Mouse (Mus musculus) hindbrain, embryonic 10.5 days (tissue): ENCODE data around the gene Fubp3. TPM values are rescaled to one million over a fixed set of nuclear protein-coding genes. Genes with fewer than 3 reads are reported as not detected.
"Not testable (repeated sequence)": the region's sequence is repeated elsewhere in the genome, so short reads cannot be mapped to it uniquely, and the experiment has no call there.

Experiments used
- DNase-seq: peaks from one replicate; pipeline ENCODE4 v3.0.0-alpha.2; 2017; ENCODE audit warnings: low spot score
- H3K27ac ChIP-seq: fragments of 300-500 bp; sonication (generic); 2 replicates; pipeline ENCODE4 v1.5.1; 2016; ENCODE audit warnings: mild to moderate bottlenecking, moderate library complexity
- H3K27me3 ChIP-seq: fragments of 300-500 bp; sonication (generic); 2 replicates; pipeline ENCODE4 v1.6.1; 2016; ENCODE audit warnings: mild to moderate bottlenecking; ENCODE audit not compliant: poor library complexity, insufficient read depth, severe bottlenecking
- H3K36me3 ChIP-seq: fragments of 300-500 bp; sonication (generic); 2 replicates; pipeline ENCODE4 v1.6.1; 2016; ENCODE audit warnings: mild to moderate bottlenecking, moderate library complexity
- H3K4me1 ChIP-seq: fragments of 300-500 bp; sonication (generic); replicated peaks from 2 replicates; pipeline ENCODE4 v1.6.1; 2016; ENCODE audit warnings: mild to moderate bottlenecking
- H3K4me3 ChIP-seq: fragments of 300-500 bp; sonication (generic); 2 replicates; pipeline ENCODE4 v1.5.1; 2016; ENCODE audit warnings: mild to moderate bottlenecking, moderate library complexity
- H3K9me3 ChIP-seq: fragments of 300-500 bp; sonication (generic); 2 replicates; pipeline ENCODE4 v1.6.1; 2016; ENCODE audit warnings: mild to moderate bottlenecking, moderate library complexity
- WGBS: fragments of 180-500 bp; shearing (Covaris S2); methylation state at CpG from one replicate; pipeline ENCODE4 v1.1.7; 2016; 5-methylcytosine and 5-hydroxymethylcytosine counted together
- polyA plus RNA-seq: library from polyadenylated mRNA; unstranded; fragments of >200 nt; fragmentation: Nextera tagmentation; extraction: Ambion mirVana; gene quantifications from 2 replicates; pipeline ENCODE4 v1.2.1, GENCODE M21; 2016

Fubp3 gene
- 60.6 and 88.6 TPM in 2 replicates for polyA plus RNA-seq

GRCm38 (mm10) chr2:31572051-31572914, at the start of gene Fubp3:
Gene Fubp3, plus strand, starts transcription at chr2:31572651.
- 1% methylated on average over 51 of the region's 51 CpGs for WGBS
- Histone ChIP-seq H3K27me3 (no peaks in the 10 kb centered on the region), H3K4me3 (peak within 1 kb of the TSS; percentile 100), H3K27ac (peak within 1 kb of the TSS; percentile 97), H3K4me1 (peaks cover 25% of the 10 kb centered on the region), H3K9me3 (no peaks in the 10 kb centered on the region), H3K36me3 (peaks cover 24% of the 10 kb centered on the region)
- DNase-seq, result peak; percentile 94

DNA sequence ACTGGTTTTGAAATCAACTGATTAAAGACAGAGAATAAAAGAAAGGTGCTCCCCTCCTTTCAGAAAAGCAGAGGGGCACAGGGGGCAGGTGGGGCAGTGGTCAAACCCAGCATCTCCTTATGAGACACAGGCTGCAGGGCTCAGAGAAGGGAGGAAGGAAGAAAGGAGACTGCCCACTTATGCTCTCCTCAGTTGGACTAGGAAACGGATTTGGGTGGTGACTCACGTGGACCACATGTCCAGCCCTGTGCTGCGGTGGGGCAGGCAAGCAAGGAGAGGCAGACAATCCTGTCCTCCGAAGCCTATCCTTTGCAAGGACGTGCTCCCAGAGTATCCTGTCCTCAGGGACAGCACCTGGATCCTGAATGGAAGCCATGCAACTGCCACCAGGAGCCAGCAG, 47.8 kb upstream of the Fubp3 start:
- Histone ChIP-seq H3K4me3 (no peak overlapping the region), H3K4me1 (peaks cover 45% of the 10 kb centered on the region), H3K27ac (no peak overlapping the region), H3K9me3 (no peaks in the 10 kb centered on the region), H3K36me3 (no peaks in the 10 kb centered on the region), H3K27me3 (peaks cover 51% of the 10 kb centered on the region)
- no peak for DNase-seq
- 79% methylated on average over 5 of the region's 5 CpGs for WGBS

- 32% methylated on average over 10 of the region's 10 CpGs for WGBS
- peak overlapping the region; percentile 46 for H3K27ac ChIP-seq
- H3K36me3 ChIP-seq, result no peaks in the 10 kb centered on the region
- H3K4me1 ChIP-seq, result peaks cover 52% of the 10 kb centered on the region
- peaks cover 52% of the 10 kb centered on the region for H3K27me3 ChIP-seq
- peak; percentile 38 for DNase-seq
- H3K9me3 ChIP-seq, result no peaks in the 10 kb centered on the region
- H3K4me3 ChIP-seq, result no peak overlapping the region
These were observed 46.7 kb upstream of the Fubp3 start for GRCm38 (mm10) chr2:31525778-31526177.

DNA sequence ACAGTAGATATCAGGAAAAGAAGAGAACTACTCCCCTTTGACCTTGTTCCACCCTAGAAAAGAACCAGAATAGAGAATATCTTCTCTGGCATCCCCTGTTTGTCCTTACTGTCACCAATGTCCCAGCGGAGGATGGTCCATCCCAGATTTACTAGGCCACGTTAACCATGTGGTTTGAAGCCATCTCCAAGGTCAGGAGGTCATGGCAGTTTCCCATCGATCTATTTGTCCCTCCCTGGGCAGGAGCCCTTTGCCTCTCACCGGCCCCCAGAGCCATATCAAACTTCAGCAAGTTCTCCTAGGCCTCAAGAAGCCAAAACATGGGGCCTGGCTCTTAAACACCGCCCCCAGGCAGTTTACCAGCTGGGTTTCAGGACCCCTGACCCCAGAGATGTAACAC, 42.2 kb upstream of the Fubp3 start:
- peak overlapping the region; percentile 66 for H3K27ac ChIP-seq
- no peaks in the 10 kb centered on the region for H3K9me3 ChIP-seq
- H3K4me1 ChIP-seq, result peaks cover 62% of the 10 kb centered on the region
- peak; percentile 40 for DNase-seq
- 44% methylated on average over 5 of the region's 5 CpGs for WGBS
- no peaks in the 10 kb centered on the region for H3K36me3 ChIP-seq
- peaks cover 43% of the 10 kb centered on the region for H3K27me3 ChIP-seq
- no peak overlapping the region for H3K4me3 ChIP-seq

DNA sequence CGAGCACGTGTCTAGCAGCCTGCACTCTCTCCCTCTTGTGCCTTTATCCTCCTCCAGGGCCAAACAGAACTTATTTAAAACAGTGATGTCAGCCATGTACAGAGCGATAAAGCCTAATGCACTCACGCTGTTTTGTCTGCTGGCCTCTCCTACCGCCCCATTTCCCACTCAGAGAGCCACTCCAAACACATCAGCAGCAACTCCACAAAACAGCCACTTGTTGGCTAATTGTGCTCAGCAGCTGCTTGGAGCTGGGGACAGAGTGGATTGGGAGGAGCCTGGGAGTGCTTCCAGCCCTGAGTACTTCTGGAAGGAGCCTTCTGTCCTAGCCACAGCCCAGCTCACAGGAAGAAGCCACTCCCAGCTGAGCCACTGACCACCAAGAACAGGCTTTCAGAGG, 35.4 kb upstream of the Fubp3 start:
- Histone ChIP-seq H3K36me3 (no peaks in the 10 kb centered on the region), H3K4me1 (peaks cover 21% of the 10 kb centered on the region; the same call in 1 of the 2 replicates), H3K27ac (no peak overlapping the region), H3K4me3 (no peak overlapping the region), H3K27me3 (peaks cover 19% of the 10 kb centered on the region), H3K9me3 (no peaks in the 10 kb centered on the region)
- 83% methylated on average over 5 of the region's 5 CpGs for WGBS
- DNase-seq, result no peak

- Histone ChIP-seq H3K4me3 (no peak overlapping the region), H3K9me3 (no peaks in the 10 kb centered on the region), H3K36me3 (no peaks in the 10 kb centered on the region), H3K27ac (no peak overlapping the region), H3K27me3 (peaks cover 13% of the 10 kb centered on the region), H3K4me1 (peaks cover 13% of the 10 kb centered on the region; the same call in 1 of the 2 replicates)
- DNase-seq, result no peak
- WGBS, result 74% methylated on average over 5 of the region's 5 CpGs
These were observed 33.7 kb upstream of the Fubp3 start for GRCm38 (mm10) chr2:31538745-31539144.

GRCm38 (mm10) chr2:31541581-31541980, 30.9 kb upstream of the Fubp3 start:
- H3K27me3 ChIP-seq, result peaks cover 12% of the 10 kb centered on the region
- no peak overlapping the region for H3K27ac ChIP-seq
- peaks cover 22% of the 10 kb centered on the region; the same call in 1 of the 2 replicates for H3K4me1 ChIP-seq
- 94% methylated on average over 5 of the region's 5 CpGs for WGBS
- H3K36me3 ChIP-seq, result no peaks in the 10 kb centered on the region
- no peak overlapping the region for H3K4me3 ChIP-seq
- no peak for DNase-seq
- no peaks in the 10 kb centered on the region for H3K9me3 ChIP-seq

DNA sequence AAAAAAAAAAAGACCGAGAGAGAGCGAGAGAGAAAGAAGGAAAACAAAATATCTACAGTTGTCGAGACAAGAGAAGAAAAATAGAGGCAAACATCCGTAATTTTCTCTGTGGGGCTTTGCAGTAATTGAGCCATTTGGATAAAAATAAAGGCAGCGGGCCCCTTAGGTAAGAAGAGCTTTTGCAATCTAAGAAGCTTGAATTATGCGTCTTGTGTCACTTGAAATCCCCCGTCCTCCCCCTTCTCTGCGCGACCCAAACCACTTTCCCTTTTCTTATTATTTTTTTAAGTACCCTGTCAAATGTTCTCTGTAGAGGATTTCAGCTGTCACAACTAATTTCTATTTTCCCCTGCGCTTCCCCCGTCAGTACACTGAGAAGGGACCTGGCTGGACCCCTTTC, 24.7 kb upstream of the Fubp3 start:
- no peak overlapping the region for H3K4me3 ChIP-seq
- H3K4me1 ChIP-seq, result peaks cover 24% of the 10 kb centered on the region; the same call in 1 of the 2 replicates
- no peaks in the 10 kb centered on the region for H3K36me3 ChIP-seq
- peaks cover 14% of the 10 kb centered on the region for H3K27me3 ChIP-seq
- no peak overlapping the region for H3K27ac ChIP-seq
- 75% methylated on average over 11 of the region's 11 CpGs for WGBS
- DNase-seq, result no peak
- no peaks in the 10 kb centered on the region for H3K9me3 ChIP-seq

- peaks cover 10% of the 10 kb centered on the region for H3K27me3 ChIP-seq
- DNase-seq, result no peak
- no peak overlapping the region for H3K27ac ChIP-seq
- no peaks in the 10 kb centered on the region for H3K36me3 ChIP-seq
- WGBS, result 80% methylated on average over 3 of the region's 3 CpGs
- H3K4me3 ChIP-seq, result no peak overlapping the region
- peaks cover 7% of the 10 kb centered on the region; the same call in 1 of the 2 replicates for H3K9me3 ChIP-seq
- H3K4me1 ChIP-seq, result peaks cover 11% of the 10 kb centered on the region; the same call in 1 of the 2 replicates
These were observed 21.9 kb upstream of the Fubp3 start for GRCm38 (mm10) chr2:31550503-31550902.

- not testable (repeated sequence) for DNase-seq, H3K27me3 ChIP-seq, H3K27ac ChIP-seq, H3K4me3 ChIP-seq, H3K9me3 ChIP-seq, H3K36me3 ChIP-seq
- 96% methylated on average over 3 of the region's 3 CpGs for WGBS
- 0 out of 2 replicates have a peak, but pooled peaks cover 13% of the 10 kb centered on the region for H3K4me1 ChIP-seq
These were observed 21.1 kb upstream of the Fubp3 start for GRCm38 (mm10) chr2:31551351-31551750.

DNA sequence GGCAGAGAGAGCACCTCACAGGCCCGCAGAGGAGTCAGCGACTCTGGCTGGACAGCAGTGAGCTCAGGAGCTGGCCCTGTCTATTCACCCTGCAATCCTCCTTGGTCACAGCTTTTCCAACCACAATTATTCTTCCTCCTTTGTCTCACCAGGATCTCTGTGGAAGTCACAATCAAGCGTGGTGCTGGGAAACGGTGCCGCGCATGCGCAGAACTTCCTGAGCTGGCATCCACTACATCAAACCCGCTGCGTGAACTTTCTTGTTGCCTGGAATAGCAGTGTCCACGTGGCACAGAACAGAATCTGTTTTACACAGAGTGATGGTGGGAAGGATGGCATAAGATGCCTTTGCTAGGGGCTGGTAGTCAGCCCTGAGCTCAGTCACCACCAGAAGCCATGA, 20.5 kb upstream of the Fubp3 start:
- Histone ChIP-seq H3K4me1 (0 out of 2 replicates have a peak, but pooled peaks cover 15% of the 10 kb centered on the region), H3K36me3 (no peaks in the 10 kb centered on the region), H3K27me3 (peaks cover 3% of the 10 kb centered on the region; the same call in 1 of the 2 replicates), H3K27ac (no peak overlapping the region), H3K4me3 (no peak overlapping the region), H3K9me3 (peaks cover 7% of the 10 kb centered on the region; the same call in 1 of the 2 replicates)
- WGBS, result 86% methylated on average over 10 of the region's 10 CpGs
- DNase-seq, result no peak

- DNase-seq, result no peak
- Histone ChIP-seq H3K27ac (no peak overlapping the region), H3K9me3 (peaks cover 7% of the 10 kb centered on the region; the same call in 1 of the 2 replicates), H3K4me3 (no peak overlapping the region), H3K4me1 (0 out of 2 replicates have a peak, but pooled peaks cover 5% of the 10 kb centered on the region), H3K36me3 (no peaks in the 10 kb centered on the region), H3K27me3 (no peaks in the 10 kb centered on the region; the same call in 1 of the 2 replicates)
- 81% methylated on average over 5 of the region's 5 CpGs for WGBS
These were observed 17.8 kb upstream of the Fubp3 start for GRCm38 (mm10) chr2:31554619-31555018.
